Mouse (Mus musculus): Measurements from ENCODE around the gene Gm9970. TPM values are rescaled to one million over a fixed set of nuclear protein-coding genes. Genes with fewer than 3 reads are reported as not detected.

The Gm9970 gene
- total and polyA plus RNA-seq, 2 experiments from 2014 or later = 1.1 TPM; not detected in 1

- ATAC-seq (ENCODE audit: insufficient read depth, low read depth) (no peak), DNase-seq (ENCODE audit: low spot score) (no peak)
- H3K4me2 ChIP-seq (ENCODE audit: low read depth, low read length) = no peak overlapping the region
- peaks cover 15% of the 10 kb centered on the region for H3K4me1 ChIP-seq (ENCODE audit: control insufficient read depth, insufficient read depth)
- H3K9me3 ChIP-seq (replicated peaks; ENCODE audit: control insufficient read depth, low read length) = 0 out of 2 replicates have a peak, but pooled peaks cover 4% of the 10 kb centered on the region
- 81% methylated on average over 5 of the region's 5 CpGs for WGBS
- no peak overlapping the region for H3K27ac ChIP-seq (ENCODE audit: low read depth)
- TF ChIP-seq EP300 (IDR thresholded peaks at IDR 0.05; ENCODE audit: low read depth) (no peak), CTCF (IDR thresholded peaks at IDR 0.05; ENCODE audit: low read depth) (no peak)
- H3K9ac ChIP-seq (replicated peaks; ENCODE audit: low read depth, low read length) = no peak overlapping the region
- peaks cover 68% of the 10 kb centered on the region for H3K36me3 ChIP-seq (replicated peaks; ENCODE audit: control insufficient read depth, insufficient read depth, low read length)
- no peak overlapping the region for H3K4me3 ChIP-seq (ENCODE audit: low read depth, low read length)
- no peaks in the 10 kb centered on the region for H3K27me3 ChIP-seq (ENCODE audit: control insufficient read depth, insufficient read depth, low read length)
Measured at GRCm38 (mm10) chr5:31198616-31199320, 42.3 kb downstream of the Gm9970 start.

DNA sequence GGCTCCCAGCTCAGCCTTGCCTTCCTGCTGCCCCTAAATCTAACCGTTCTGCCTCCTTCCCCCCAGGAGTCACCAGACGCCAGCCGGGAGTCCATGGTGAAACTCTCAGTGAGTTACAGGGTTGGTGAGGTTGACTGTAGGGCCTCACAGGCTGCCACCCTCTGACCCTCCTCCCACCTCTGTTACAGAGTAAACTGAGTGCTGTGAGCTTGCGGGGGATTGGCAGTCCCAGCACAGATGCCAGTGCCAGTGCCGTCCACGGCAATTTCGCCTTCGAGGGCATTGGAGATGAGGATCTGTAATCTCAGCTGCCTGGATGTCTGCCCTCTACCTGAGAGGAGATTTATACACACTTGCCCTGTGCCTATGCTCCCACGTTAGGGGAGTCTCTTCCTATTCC, 42.9 kb downstream of the Gm9970 start:
- ATAC-seq (ENCODE audit: insufficient read depth, low read depth) (no peak), DNase-seq (ENCODE audit: low spot score) (no peak)
- Histone ChIP-seq H3K27me3 (ENCODE audit: control insufficient read depth, insufficient read depth, low read length) (no peaks in the 10 kb centered on the region), H3K36me3 (replicated peaks; ENCODE audit: control insufficient read depth, insufficient read depth, low read length) (peaks cover 62% of the 10 kb centered on the region), H3K9me3 (replicated peaks; ENCODE audit: control insufficient read depth, low read length) (0 out of 2 replicates have a peak, but pooled peaks cover 4% of the 10 kb centered on the region), H3K4me1 (ENCODE audit: control insufficient read depth, insufficient read depth) (peaks cover 16% of the 10 kb centered on the region), H3K4me2 (ENCODE audit: low read depth, low read length) (no peak overlapping the region), H3K27ac (ENCODE audit: low read depth) (no peak overlapping the region), H3K9ac (replicated peaks; ENCODE audit: low read depth, low read length) (no peak overlapping the region), H3K4me3 (ENCODE audit: low read depth, low read length) (no peak overlapping the region)
- no peak for TF ChIP-seq EP300 (IDR thresholded peaks at IDR 0.05; ENCODE audit: low read depth)
- TF ChIP-seq CTCF (IDR thresholded peaks at IDR 0.05; ENCODE audit: low read depth) = no peak
- WGBS = 77% methylated on average over 9 of the region's 9 CpGs

DNA sequence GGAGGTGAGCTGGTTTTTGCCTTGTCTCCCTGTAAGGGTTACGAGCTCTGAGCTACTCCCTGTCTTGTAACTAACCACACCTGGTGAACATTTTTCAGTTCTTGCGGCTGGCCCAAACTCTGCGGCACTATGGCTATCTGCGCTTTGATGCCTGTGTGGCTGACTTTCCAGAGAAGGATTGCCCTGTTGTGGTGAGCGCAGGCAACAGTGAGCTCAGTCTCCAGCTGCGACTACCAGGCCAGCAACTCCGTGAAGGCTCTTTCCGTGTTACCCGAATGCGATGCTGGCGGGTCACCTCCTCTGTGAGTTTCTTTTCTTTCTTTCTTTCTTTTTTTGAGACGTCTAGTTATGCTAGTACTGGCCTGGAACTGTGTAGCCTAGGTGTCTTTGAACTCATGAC, 44.0 kb downstream of the Gm9970 start:
- WGBS = 94% methylated on average over 12 of the region's 12 CpGs
- H3K9ac ChIP-seq (replicated peaks; ENCODE audit: low read depth, low read length) = no peak overlapping the region
- H3K27ac ChIP-seq (ENCODE audit: low read depth) = no peak overlapping the region
- ATAC-seq (ENCODE audit: insufficient read depth, low read depth) = no peak
- no peaks in the 10 kb centered on the region for H3K27me3 ChIP-seq (ENCODE audit: control insufficient read depth, insufficient read depth, low read length)
- no peak for TF ChIP-seq CTCF (IDR thresholded peaks at IDR 0.05; ENCODE audit: low read depth)
- no peak for TF ChIP-seq EP300 (IDR thresholded peaks at IDR 0.05; ENCODE audit: low read depth)
- peaks cover 14% of the 10 kb centered on the region for H3K4me1 ChIP-seq (ENCODE audit: control insufficient read depth, insufficient read depth)
- no peak for DNase-seq (ENCODE audit: low spot score)
- H3K4me3 ChIP-seq (ENCODE audit: low read depth, low read length) = no peak overlapping the region
- 0 out of 2 replicates have a peak, but pooled peaks cover 4% of the 10 kb centered on the region for H3K9me3 ChIP-seq (replicated peaks; ENCODE audit: control insufficient read depth, low read length)
- peaks cover 58% of the 10 kb centered on the region for H3K36me3 ChIP-seq (replicated peaks; ENCODE audit: control insufficient read depth, insufficient read depth, low read length)
- no peak overlapping the region for H3K4me2 ChIP-seq (ENCODE audit: low read depth, low read length)

GRCm38 (mm10) chr5:31196207-31196606, 44.8 kb downstream of the Gm9970 start:
- Histone ChIP-seq H3K9me3 (replicated peaks; ENCODE audit: control insufficient read depth, low read length) (0 out of 2 replicates have a peak, but pooled peaks cover 4% of the 10 kb centered on the region), H3K27me3 (ENCODE audit: control insufficient read depth, insufficient read depth, low read length) (no peaks in the 10 kb centered on the region), H3K4me2 (ENCODE audit: low read depth, low read length) (no peak overlapping the region), H3K27ac (ENCODE audit: low read depth) (no peak overlapping the region), H3K9ac (replicated peaks; ENCODE audit: low read depth, low read length) (no peak overlapping the region), H3K4me3 (ENCODE audit: low read depth, low read length) (no peak overlapping the region), H3K36me3 (replicated peaks; ENCODE audit: control insufficient read depth, insufficient read depth, low read length) (peaks cover 58% of the 10 kb centered on the region), H3K4me1 (ENCODE audit: control insufficient read depth, insufficient read depth) (peaks cover 15% of the 10 kb centered on the region)
- DNase-seq (ENCODE audit: low spot score) (no peak), ATAC-seq (ENCODE audit: insufficient read depth, low read depth) (no peak)
- WGBS = 90% methylated on average over 10 of the region's 10 CpGs
- no peak for TF ChIP-seq EP300 (IDR thresholded peaks at IDR 0.05; ENCODE audit: low read depth)
- no peak for TF ChIP-seq CTCF (IDR thresholded peaks at IDR 0.05; ENCODE audit: low read depth)

DNA sequence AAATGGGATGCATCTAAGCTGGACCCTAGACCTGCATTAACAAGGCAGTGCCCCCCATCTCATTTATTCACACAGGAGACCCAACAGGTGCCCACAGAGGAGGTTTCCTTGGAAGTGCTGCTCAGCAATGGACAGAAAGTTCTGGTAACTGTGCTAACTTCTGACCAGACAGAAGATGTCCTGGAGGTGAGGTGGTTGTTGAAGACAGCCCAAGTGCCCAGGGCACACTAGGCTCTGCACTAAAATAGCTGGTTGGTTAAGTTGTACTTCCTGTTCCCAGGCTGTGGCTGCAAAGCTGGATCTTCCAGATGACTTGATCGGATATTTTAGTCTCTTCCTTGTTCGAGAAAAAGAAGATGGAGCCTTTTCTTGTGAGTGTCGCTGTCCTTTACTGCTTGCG, 45.4 kb downstream of the Gm9970 start:
- H3K27ac ChIP-seq (ENCODE audit: low read depth) = no peak overlapping the region
- DNase-seq (ENCODE audit: low spot score) (no peak), ATAC-seq (ENCODE audit: insufficient read depth, low read depth) (no peak)
- 82% methylated on average over 4 of the region's 4 CpGs for WGBS
- 0 out of 2 replicates have a peak, but pooled peaks cover 4% of the 10 kb centered on the region for H3K9me3 ChIP-seq (replicated peaks; ENCODE audit: control insufficient read depth, low read length)
- H3K27me3 ChIP-seq (ENCODE audit: control insufficient read depth, insufficient read depth, low read length) = no peaks in the 10 kb centered on the region
- peaks cover 15% of the 10 kb centered on the region for H3K4me1 ChIP-seq (ENCODE audit: control insufficient read depth, insufficient read depth)
- no peak overlapping the region for H3K4me2 ChIP-seq (ENCODE audit: low read depth, low read length)
- peaks cover 63% of the 10 kb centered on the region for H3K36me3 ChIP-seq (replicated peaks; ENCODE audit: control insufficient read depth, insufficient read depth, low read length)
- no peak overlapping the region for H3K9ac ChIP-seq (replicated peaks; ENCODE audit: low read depth, low read length)
- no peak overlapping the region for H3K4me3 ChIP-seq (ENCODE audit: low read depth, low read length)
- TF ChIP-seq CTCF (IDR thresholded peaks at IDR 0.05; ENCODE audit: low read depth) = no peak
- no peak for TF ChIP-seq EP300 (IDR thresholded peaks at IDR 0.05; ENCODE audit: low read depth)
